23 mouse cellular contexts compared by ENCODE assay signal in genomic region chr9:71930431-71931357, GRCm38 (mm10).
A peak's percentile ranks its signal among the peaks of the same experiment; 100 is the strongest.
DNase-seq lines count a peak whose midpoint lies in the region; ATAC-seq and TF ChIP-seq lines count a peak whose summit lies in the region.
"Had no signal": no experiment of that assay in that cellular context is flagged by ENCODE, and none has a peak within 500 bp of the region (broad histone marks: within the 10 kb centered on the region; RNA-seq: fewer than 3 reads in every experiment).

No protein-coding gene starts in this region.

- peak overlapping the region; percentile 17 for H3K4me3 ChIP-seq in erythroblast, embryonic 14.5 days (replicated peaks)
- no peak overlapping the region for H3K4me3 ChIP-seq in liver, embryonic 11.5 days (ENCODE audit: low read depth, low read length)
- H3K4me3 ChIP-seq in liver, postnatal 0 days (ENCODE audit: low read depth, low read length), result no peak overlapping the region
- H3K4me3 ChIP-seq in forebrain, embryonic 10.5 days, result no peak overlapping the region
- H3K4me3 ChIP-seq: embryonic facial prominence, embryonic 12.5 days; heart, embryonic 13.5 days; hindbrain, embryonic 15.5 days; limb, embryonic 12.5 days; midbrain, embryonic 15.5 days had no signal

- no peaks in the 10 kb centered on the region for H3K9me3 ChIP-seq in erythroblast, embryonic 14.5 days (ENCODE audit: control insufficient read depth, low read length)
- no peaks in the 10 kb centered on the region for H3K9me3 ChIP-seq in liver, embryonic 11.5 days (ENCODE audit: control insufficient read depth, low read length)
- H3K9me3 ChIP-seq in liver, postnatal 0 days (ENCODE audit: low read length), result no peaks in the 10 kb centered on the region
- no peaks in the 10 kb centered on the region for H3K9me3 ChIP-seq in forebrain, embryonic 10.5 days
- H3K9me3 ChIP-seq: embryonic facial prominence, embryonic 12.5 days; heart, embryonic 13.5 days; hindbrain, embryonic 15.5 days; limb, embryonic 12.5 days; midbrain, embryonic 15.5 days had no signal

- no peak for TF ChIP-seq EP300 in liver, postnatal 0 days (IDR thresholded peaks at IDR 0.05; ENCODE audit: low read depth)

- H3K4me2 ChIP-seq in liver, embryonic 11.5 days, result peak overlapping the region; percentile 43
- H3K4me2 ChIP-seq in liver, postnatal 0 days (ENCODE audit: low read depth, low read length), result peak overlapping the region; percentile 35; the same call in 1 of the 2 replicates
- H3K4me2 ChIP-seq: embryonic facial prominence, embryonic 12.5 days; heart, embryonic 13.5 days; hindbrain, embryonic 15.5 days; limb, embryonic 12.5 days; lung, embryonic 14.5 days; midbrain, embryonic 15.5 days had no signal

- WGBS in liver, embryonic 11.5 days, result 43% methylated on average over 3 of the region's 3 CpGs
- 55% methylated on average over 3 of the region's 3 CpGs for WGBS in liver, postnatal 0 days (ENCODE audit: insufficient replicate concordance)
- whole genome bisulfite sequencing in forebrain, embryonic 10.5 days, result 84% methylated on average over 3 of the region's 3 CpGs

- peak; percentile 84 for DNase-seq in Muller cell, postnatal 12 days (ENCODE audit: inconsistent ontology term)
- no peak for DNase-seq in liver, embryonic 11.5 days (ENCODE audit: low spot score)
- DNase-seq in liver, postnatal 0 days, result no peak
- no peak for DNase-seq in embryo, embryonic 10 days (ENCODE audit: low spot score)
- no peak for DNase-seq in forebrain, embryonic 10.5 days (ENCODE audit: extremely low spot score, low spot score)
- DNase-seq in kidney, adult 9 months, result no peak
- DNase-seq: adrenal gland, postnatal 25 days; cerebellum, adult 11 months; cerebellum, postnatal 10 days; forebrain, postnatal 0 days; gastrocnemius, postnatal 25 days; heart, adult 18-20 months; heart, postnatal 14 days; kidney, adult 2 months; kidney, postnatal 14 days; lung, embryonic 14.5 days had no signal

- no peak overlapping the region for H3K9ac ChIP-seq in liver, embryonic 11.5 days (ENCODE audit: low read depth, low read length)
- no peak overlapping the region for H3K9ac ChIP-seq in liver, postnatal 0 days (replicated peaks)
- H3K9ac ChIP-seq: embryonic facial prominence, embryonic 12.5 days; forebrain, postnatal 0 days; heart, embryonic 13.5 days; hindbrain, embryonic 15.5 days; limb, embryonic 12.5 days; lung, embryonic 14.5 days; midbrain, embryonic 15.5 days had no signal

- peaks cover 28% of the 10 kb centered on the region for H3K4me1 ChIP-seq in erythroblast, embryonic 14.5 days (ENCODE audit: control insufficient read depth)
- peaks cover 8% of the 10 kb centered on the region for H3K4me1 ChIP-seq in liver, embryonic 11.5 days (replicated peaks; ENCODE audit: control insufficient read depth, insufficient read depth, low read length)
- no peaks in the 10 kb centered on the region for H3K4me1 ChIP-seq in liver, postnatal 0 days (ENCODE audit: insufficient read depth)
- H3K4me1 ChIP-seq in forebrain, embryonic 10.5 days, result peaks cover 17% of the 10 kb centered on the region
- H3K4me1 ChIP-seq: embryonic facial prominence, embryonic 12.5 days; limb, embryonic 12.5 days had no signal

- no peak for TF ChIP-seq CTCF in liver, postnatal 0 days (IDR thresholded peaks at IDR 0.05; ENCODE audit: low read depth)

- H3K27me3 ChIP-seq in erythroblast, embryonic 14.5 days (ENCODE audit: control insufficient read depth), result no peaks in the 10 kb centered on the region
- no peaks in the 10 kb centered on the region for H3K27me3 ChIP-seq in liver, embryonic 11.5 days (replicated peaks; ENCODE audit: control insufficient read depth, insufficient read depth, low read length)
- H3K27me3 ChIP-seq in liver, postnatal 0 days (ENCODE audit: insufficient read depth, low read length), result no peaks in the 10 kb centered on the region
- H3K27me3 ChIP-seq in forebrain, embryonic 10.5 days (ENCODE audit: poor library complexity, severe bottlenecking), result no peaks in the 10 kb centered on the region
- H3K27me3 ChIP-seq: embryonic facial prominence, embryonic 12.5 days; heart, embryonic 13.5 days; hindbrain, embryonic 15.5 days; limb, embryonic 12.5 days; midbrain, embryonic 15.5 days had no signal

- peaks cover 2% of the 10 kb centered on the region; the same call in 1 of the 2 replicates for H3K36me3 ChIP-seq in erythroblast, embryonic 14.5 days (ENCODE audit: control insufficient read depth)
- H3K36me3 ChIP-seq in liver, embryonic 11.5 days (ENCODE audit: control insufficient read depth, insufficient read depth, low read length), result no peaks in the 10 kb centered on the region
- H3K36me3 ChIP-seq in liver, postnatal 0 days (replicated peaks; ENCODE audit: insufficient read depth, low read length), result no peaks in the 10 kb centered on the region
- peaks cover 3% of the 10 kb centered on the region; the same call in 1 of the 2 replicates for H3K36me3 ChIP-seq in forebrain, embryonic 10.5 days (replicated peaks)
- H3K36me3 ChIP-seq: embryonic facial prominence, embryonic 12.5 days; heart, embryonic 13.5 days; hindbrain, embryonic 15.5 days; limb, embryonic 12.5 days; midbrain, embryonic 15.5 days had no signal

- ATAC-seq in erythroblast, adult 5-6 weeks (replicated peaks; ENCODE audit: low FRiP score, poor library complexity, severe bottlenecking), result no peak; the same call in 1 of the 2 replicates
- ATAC-seq in liver, embryonic 11.5 days (replicated peaks; ENCODE audit: low FRiP score), result peak; percentile 86
- ATAC-seq in liver, postnatal 0 days, result no peak
- ATAC-seq: forebrain, postnatal 0 days; midbrain, embryonic 15.5 days had no signal

- peak overlapping the region; percentile 45 for H3K27ac ChIP-seq in liver, embryonic 11.5 days (ENCODE audit: low read depth, low read length)
- H3K27ac ChIP-seq in liver, postnatal 0 days (ENCODE audit: low read depth), result peak overlapping the region; percentile 18; the same call in 1 of the 2 replicates
- no peak overlapping the region for H3K27ac ChIP-seq in forebrain, embryonic 10.5 days
- H3K27ac ChIP-seq: embryonic facial prominence, embryonic 12.5 days; heart, embryonic 13.5 days; hindbrain, embryonic 15.5 days; limb, embryonic 12.5 days; midbrain, embryonic 15.5 days had no signal
